Mouse (Mus musculus) embryonic fibroblast, embryonic 13.5 days (primary cell): ENCODE data around the gene Hyal3.

ENCODE experiments used
- CTCF ChIP-seq: IDR thresholded peaks from 2 replicates; pipeline ENCODE4 v1.5.1; 2011; ENCODE audit warnings: mild to moderate bottlenecking, control low read depth, low read length, moderate library complexity, borderline replicate concordance; ENCODE audit not compliant: insufficient read depth
- POLR2A ChIP-seq: IDR thresholded peaks from 2 replicates; pipeline ENCODE4 v1.6.1; 2011; ENCODE audit warnings: low read depth, mild to moderate bottlenecking, control low read depth, low read length, moderate library complexity

- TF ChIP-seq POLR2A (no peak), CTCF (no peak)
Measured at GRCm38 (mm10) chr9:107581584-107581983, 966 bp downstream of the Hyal3 start.
